Mouse (Mus musculus) megakaryocyte, embryonic 14.5 days (primary cell): Measurements from ENCODE around the gene Ppp2r5a. TPM values are rescaled to one million over a fixed set of nuclear protein-coding genes. Genes with fewer than 3 reads are reported as not detected.

ENCODE experiments used
- H3K27me3 ChIP-seq: replicated peaks from 2 replicates; pipeline ENCODE3; 2012; ENCODE audit warnings: inconsistent platforms
- H3K36me3 ChIP-seq: replicated peaks from 2 replicates; pipeline ENCODE3; 2012; ENCODE audit warnings: low read length, inconsistent platforms, mixed read lengths
- H3K4me1 ChIP-seq: 2 replicates; pipeline ENCODE4 v1.6.1; 2012; ENCODE audit warnings: inconsistent platforms
- H3K4me3 ChIP-seq: replicated peaks from 2 replicates; pipeline ENCODE3; 2012; ENCODE audit warnings: moderate library complexity, mild to moderate bottlenecking, inconsistent platforms
- H3K9me3 ChIP-seq: 2 replicates; pipeline ENCODE4 v1.6.1; 2012; ENCODE audit warnings: inconsistent platforms
- FLI1 ChIP-seq: IDR thresholded peaks from 2 replicates; pipeline ENCODE4 v1.6.1; 2012; ENCODE audit warnings: low read length, inconsistent platforms, mixed read lengths
- GATA1 ChIP-seq: IDR thresholded peaks from 3 replicates; pipeline ENCODE4 v1.6.1; 2012; ENCODE audit warnings: mixed read lengths, low read length, inconsistent platforms, borderline replicate concordance
- polyA plus RNA-seq: library from polyadenylated mRNA; stranded (reverse); fragments of >175 nt; gene quantifications from 2 replicates; pipeline ENCODE4 v1.2.3, GENCODE M21; 2012; ENCODE audit warnings: low replicate concordance; ENCODE audit not compliant: insufficient read depth

Gene Ppp2r5a
- polyA plus RNA-seq, 1 experiment, result 55.5 TPM

GRCm38 (mm10) chr1:191420930-191421404, 17.9 kb upstream of the Ppp2r5a start:
- Histone ChIP-seq H3K9me3 (no peaks in the 10 kb centered on the region), H3K4me3 (peak overlapping the region; percentile 56), H3K27me3 (peaks cover 1% of the 10 kb centered on the region), H3K4me1 (peaks cover 93% of the 10 kb centered on the region), H3K36me3 (no peaks in the 10 kb centered on the region)
- TF ChIP-seq FLI1, result no peak
- no peak for TF ChIP-seq GATA1

DNA sequence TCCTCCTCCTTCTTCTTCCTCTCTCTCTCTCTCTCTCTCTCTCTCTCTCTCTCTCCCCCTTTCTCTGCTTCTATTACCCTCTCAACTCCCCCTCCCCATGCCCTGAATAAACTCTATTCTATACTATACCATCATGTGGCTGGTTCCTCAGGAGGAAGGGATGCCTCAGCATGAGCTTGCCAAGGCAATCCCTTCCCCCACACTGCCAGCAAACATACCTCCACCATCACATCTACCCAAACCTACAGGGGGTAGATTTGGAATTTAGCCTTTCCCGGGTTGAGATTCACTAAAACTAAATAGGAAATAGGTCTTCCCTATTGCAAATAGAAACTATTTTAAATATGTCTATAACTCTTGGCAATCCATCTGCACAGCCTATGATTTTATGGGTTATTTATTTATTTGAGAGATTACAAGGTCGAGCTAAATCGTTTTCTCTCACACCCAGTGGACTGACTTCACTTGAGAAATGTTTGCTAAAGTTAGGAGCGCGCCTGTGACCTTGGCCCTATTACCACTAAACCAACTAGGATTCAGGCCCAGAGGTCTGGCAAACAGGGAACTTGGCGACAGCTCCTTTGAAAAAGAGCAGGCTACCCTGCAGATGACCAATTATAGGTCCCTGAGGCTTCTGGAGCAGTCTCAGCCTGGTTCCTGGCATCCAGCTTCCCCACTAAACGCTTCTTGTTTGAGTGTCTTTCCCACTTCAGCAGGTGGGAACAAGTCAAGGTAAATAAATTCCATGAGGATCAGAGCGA, 17.1 kb upstream of the Ppp2r5a start:
- Histone ChIP-seq H3K27me3 (peaks cover 2% of the 10 kb centered on the region), H3K4me1 (peaks cover 91% of the 10 kb centered on the region), H3K36me3 (no peaks in the 10 kb centered on the region), H3K9me3 (no peaks in the 10 kb centered on the region), H3K4me3 (no peak overlapping the region)
- no peak for TF ChIP-seq FLI1
- TF ChIP-seq GATA1, result no peak

- Histone ChIP-seq H3K27me3 (peaks cover 2% of the 10 kb centered on the region), H3K4me3 (no peak overlapping the region), H3K9me3 (no peaks in the 10 kb centered on the region), H3K4me1 (peaks cover 83% of the 10 kb centered on the region), H3K36me3 (no peaks in the 10 kb centered on the region)
- TF ChIP-seq FLI1 (no peak), GATA1 (no peak)
These were observed 16.3 kb upstream of the Ppp2r5a start for GRCm38 (mm10) chr1:191419421-191419820.

DNA sequence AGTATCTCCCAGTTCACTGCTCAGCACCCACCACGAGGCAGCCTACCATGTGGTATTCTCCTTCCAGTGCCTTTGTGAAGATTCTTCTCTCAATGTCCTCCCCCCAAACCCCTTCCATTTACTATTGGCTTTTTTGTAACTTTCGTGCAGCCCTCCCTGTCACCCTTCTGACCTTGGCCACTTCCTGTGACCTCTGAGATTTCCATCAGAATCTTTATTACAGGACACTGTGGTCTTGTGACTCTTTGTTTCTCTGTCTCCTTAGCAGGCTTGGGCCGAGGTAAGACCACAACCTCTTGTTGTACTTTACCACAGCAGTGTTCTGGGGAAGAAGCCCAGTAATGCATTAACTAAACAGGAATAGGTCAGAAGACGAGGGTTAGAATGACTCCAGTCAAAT, 15.9 kb upstream of the Ppp2r5a start:
- TF ChIP-seq FLI1, result no peak
- TF ChIP-seq GATA1, result no peak
- Histone ChIP-seq H3K36me3 (no peaks in the 10 kb centered on the region), H3K9me3 (no peaks in the 10 kb centered on the region), H3K4me3 (no peak overlapping the region), H3K27me3 (peaks cover 3% of the 10 kb centered on the region), H3K4me1 (peaks cover 80% of the 10 kb centered on the region)

DNA sequence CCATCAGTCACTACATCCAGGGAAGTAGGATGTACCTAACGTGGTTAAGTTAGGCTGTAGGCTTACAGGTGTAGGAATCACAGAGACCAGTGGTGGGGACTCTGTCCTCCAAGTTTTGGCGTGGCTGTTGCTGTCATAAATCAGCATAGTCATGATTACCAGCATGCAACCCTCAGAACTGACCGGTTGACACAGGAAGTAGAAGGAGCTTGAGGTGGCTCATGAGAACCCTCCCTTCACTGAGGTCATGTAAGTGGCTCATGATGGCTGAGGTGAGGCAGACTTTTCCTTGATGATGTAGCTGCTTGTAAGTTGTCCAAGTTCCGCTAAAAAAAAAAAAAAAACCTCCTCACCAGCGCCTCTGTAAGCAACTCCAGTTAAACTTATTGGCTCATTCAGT, 14.0 kb upstream of the Ppp2r5a start:
- no peak for TF ChIP-seq FLI1
- no peak for TF ChIP-seq GATA1
- Histone ChIP-seq H3K4me3 (no peak overlapping the region), H3K36me3 (no peaks in the 10 kb centered on the region), H3K4me1 (peaks cover 63% of the 10 kb centered on the region), H3K27me3 (peaks cover 5% of the 10 kb centered on the region), H3K9me3 (no peaks in the 10 kb centered on the region)

GRCm38 (mm10) chr1:191416611-191417010, 13.5 kb upstream of the Ppp2r5a start:
- H3K9me3 ChIP-seq, result no peaks in the 10 kb centered on the region
- H3K27me3 ChIP-seq, result peaks cover 8% of the 10 kb centered on the region
- no peaks in the 10 kb centered on the region for H3K36me3 ChIP-seq
- peaks cover 58% of the 10 kb centered on the region for H3K4me1 ChIP-seq
- H3K4me3 ChIP-seq, result no peak overlapping the region
- no peak for TF ChIP-seq GATA1
- no peak for TF ChIP-seq FLI1

DNA sequence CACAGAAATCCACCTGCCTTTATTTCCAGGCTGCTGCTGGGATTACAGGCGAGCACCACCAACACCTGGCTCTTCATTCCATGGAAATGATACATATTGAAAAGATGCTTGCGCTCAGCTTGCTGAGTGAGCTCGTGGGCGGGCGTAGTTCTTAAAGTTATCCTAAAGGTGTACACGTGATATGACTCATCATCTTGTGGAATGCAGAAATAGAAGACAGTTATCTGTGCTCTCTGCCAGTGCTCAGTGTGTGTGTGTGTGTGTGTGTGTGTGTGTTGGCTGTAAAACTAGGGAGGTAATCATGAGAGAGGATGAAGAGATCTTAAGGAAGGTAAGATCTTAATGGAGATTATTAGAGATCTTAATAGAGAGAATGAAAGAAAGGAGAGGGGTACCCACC, 11.4 kb upstream of the Ppp2r5a start:
- TF ChIP-seq FLI1 (no peak), GATA1 (no peak)
- Histone ChIP-seq H3K9me3 (no peaks in the 10 kb centered on the region), H3K4me1 (peaks cover 37% of the 10 kb centered on the region), H3K36me3 (no peaks in the 10 kb centered on the region), H3K27me3 (peaks cover 25% of the 10 kb centered on the region), H3K4me3 (no peak overlapping the region)

- peaks cover 28% of the 10 kb centered on the region for H3K27me3 ChIP-seq
- no peaks in the 10 kb centered on the region for H3K9me3 ChIP-seq
- H3K4me3 ChIP-seq, result no peak overlapping the region
- H3K36me3 ChIP-seq, result no peaks in the 10 kb centered on the region
- TF ChIP-seq GATA1, result no peak
- no peak for TF ChIP-seq FLI1
- H3K4me1 ChIP-seq, result peaks cover 31% of the 10 kb centered on the region
These were observed 10.8 kb upstream of the Ppp2r5a start for GRCm38 (mm10) chr1:191413691-191414415.

GRCm38 (mm10) chr1:191410294-191411036, 7.4 kb upstream of the Ppp2r5a start:
- Histone ChIP-seq H3K4me1 (peaks cover 18% of the 10 kb centered on the region), H3K27me3 (peaks cover 34% of the 10 kb centered on the region), H3K36me3 (no peaks in the 10 kb centered on the region), H3K9me3 (no peaks in the 10 kb centered on the region), H3K4me3 (no peak overlapping the region)
- TF ChIP-seq GATA1 (no peak), FLI1 (no peak)
